Mouse (Mus musculus) erythroblast, embryonic 14.5 days (primary cell): ENCODE results near the gene 6330403K07Rik.

ENCODE experiments used
- GATA1 ChIP-seq: IDR thresholded peaks from 2 replicates; pipeline ENCODE4 v1.6.1; 2012; ENCODE audit warnings: low read length, inconsistent platforms, mixed read lengths
- TAL1 ChIP-seq: IDR thresholded peaks from 3 replicates; pipeline ENCODE4 v1.6.1; 2012; ENCODE audit warnings: low read length, inconsistent platforms, mixed read lengths

DNA sequence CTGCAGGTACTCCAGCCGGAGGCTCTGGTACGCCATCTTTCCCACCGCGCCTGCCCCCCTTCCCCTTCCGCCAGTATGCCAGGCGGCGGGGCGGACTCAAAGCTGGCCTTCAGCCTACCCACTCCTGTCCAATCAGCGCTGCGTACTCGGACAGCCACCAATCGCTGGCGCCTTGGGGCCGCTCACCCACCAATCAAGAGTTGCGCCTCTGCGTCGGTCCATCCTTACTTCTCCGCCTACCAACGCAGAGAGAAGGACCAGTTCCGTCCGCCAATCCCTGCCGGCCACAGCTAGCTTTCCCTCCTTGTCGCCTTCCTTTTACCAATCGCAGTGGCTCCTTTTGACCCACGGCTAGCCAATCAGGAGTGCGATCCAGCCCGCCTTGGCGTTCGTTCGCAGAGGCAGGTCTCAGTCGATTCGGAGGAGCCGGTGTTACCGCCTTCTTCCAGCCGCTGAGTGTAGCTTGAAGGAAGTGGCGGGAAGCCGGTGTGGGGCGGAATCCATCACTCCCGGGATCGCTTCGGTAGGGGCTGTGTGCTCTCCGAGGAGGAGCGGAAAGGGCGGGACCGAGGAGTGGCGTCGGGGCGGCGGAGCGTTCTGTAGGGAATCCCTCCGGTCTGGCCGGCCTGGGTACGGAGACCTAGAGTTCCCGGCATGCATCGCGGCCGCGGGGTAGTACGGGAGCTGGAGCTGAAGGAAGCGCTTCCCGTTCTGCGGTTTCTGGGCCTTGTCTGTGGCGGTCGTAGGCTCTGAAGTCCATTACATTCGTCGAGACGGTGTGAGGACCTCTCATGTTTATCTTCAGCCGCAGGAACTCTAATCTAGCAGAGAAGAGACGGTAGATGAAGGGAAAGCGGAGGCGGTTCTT, 13.9 kb downstream of the 6330403K07Rik start, which contains the start of the genes Mis12 and Derl2:
- TF ChIP-seq TAL1 = no peak
- no peak for TF ChIP-seq GATA1
